Mouse (Mus musculus): Measurements from ENCODE around the gene Ttc25.
"Not testable (repeated sequence)": the region's sequence is repeated elsewhere in the genome, so short reads cannot be mapped to it uniquely, and the experiment has no call there.

The Ttc25 gene

DNA sequence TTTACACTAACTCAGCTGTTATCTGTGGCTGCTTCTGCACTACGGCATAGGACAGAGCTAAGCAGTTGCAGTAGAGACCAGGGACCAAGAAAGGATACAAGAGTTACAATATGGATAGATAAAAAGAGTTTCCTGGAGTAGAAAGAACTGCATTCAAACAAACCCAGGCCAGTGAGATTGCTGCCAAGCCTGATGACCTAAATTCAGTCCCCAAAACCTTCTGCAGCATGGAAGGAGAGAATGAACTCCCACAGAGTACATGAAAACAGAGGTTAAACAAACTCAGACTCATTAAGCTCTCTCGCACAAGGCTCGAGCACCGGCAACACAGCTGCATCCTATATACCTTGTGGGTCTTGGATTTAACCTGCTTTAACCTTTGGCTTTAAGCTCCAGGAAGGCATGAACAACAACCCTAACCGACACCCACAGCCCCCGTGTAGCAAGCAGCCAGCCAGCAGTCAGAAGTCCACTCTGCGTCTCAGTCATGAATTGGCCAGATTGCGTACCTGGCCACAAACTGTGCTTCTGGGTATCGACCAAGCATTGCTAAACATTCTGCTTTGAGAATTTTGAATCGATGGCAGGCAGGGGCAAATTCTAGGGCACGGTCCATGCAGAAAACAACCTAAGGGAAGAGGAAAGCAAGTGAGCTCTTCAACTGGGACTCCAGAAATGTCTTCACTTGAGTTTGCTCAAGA, 47.1 kb downstream of the Ttc25 start:
- in situ Hi-C loops (cut with MboI; ENCODE audit: unreplicated experiment in 2 of 2), result loop anchor here in 1 of 2 experiments (25.0 kb wide), 1 partner anchor 1655 kb away; the partner anchor contains the start of gene Rara

DNA sequence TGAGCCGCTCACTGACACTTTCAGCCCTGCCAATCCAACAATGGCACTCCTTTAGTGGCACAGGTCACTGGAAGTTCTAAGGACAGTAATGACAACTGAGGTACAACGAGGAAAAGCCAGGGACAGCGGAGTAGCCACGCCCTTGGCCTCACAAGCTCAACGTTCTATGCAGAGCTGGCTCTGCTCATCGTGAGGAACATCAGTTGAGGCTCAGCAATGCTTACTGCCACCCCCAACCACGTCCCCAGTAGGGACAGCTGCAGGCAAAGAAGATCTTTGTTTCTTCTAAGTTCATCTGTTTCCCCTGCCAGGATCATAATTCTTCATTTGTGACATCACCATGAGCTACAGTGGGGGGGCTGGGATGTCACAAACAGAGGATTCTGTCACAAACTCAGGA, 49.2 kb downstream of the Ttc25 start:
- in situ Hi-C loops (cut with MboI; ENCODE audit: unreplicated experiment in 2 of 2), result loop anchor here in 1 of 2 experiments (25.0 kb wide), 1 partner anchor 1657 kb away; the partner anchor contains the start of gene Rara

DNA sequence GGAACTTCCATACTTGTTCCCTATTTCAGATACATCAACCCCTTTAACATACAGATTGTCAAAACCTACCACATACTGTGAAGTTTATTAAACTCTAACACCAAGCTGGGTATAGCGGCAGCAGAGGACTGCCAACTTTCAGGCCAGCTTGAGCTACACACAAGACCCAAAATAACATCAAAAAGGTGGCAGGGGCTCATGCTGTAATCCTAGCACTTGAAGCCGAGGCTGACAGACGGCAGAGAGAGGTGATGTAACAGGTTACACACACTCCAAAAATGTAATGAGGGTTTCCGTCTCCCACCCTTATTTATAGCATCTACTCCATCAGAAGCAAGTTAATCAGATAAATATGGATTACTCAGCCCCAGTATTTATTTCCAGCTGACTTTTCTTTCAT, 50.1 kb downstream of the Ttc25 start:
- in situ Hi-C loops (cut with MboI; ENCODE audit: unreplicated experiment in 2 of 2), result loop anchor here in 1 of 2 experiments (25.0 kb wide), 1 partner anchor 1658 kb away; the partner anchor contains the start of gene Rara

DNA sequence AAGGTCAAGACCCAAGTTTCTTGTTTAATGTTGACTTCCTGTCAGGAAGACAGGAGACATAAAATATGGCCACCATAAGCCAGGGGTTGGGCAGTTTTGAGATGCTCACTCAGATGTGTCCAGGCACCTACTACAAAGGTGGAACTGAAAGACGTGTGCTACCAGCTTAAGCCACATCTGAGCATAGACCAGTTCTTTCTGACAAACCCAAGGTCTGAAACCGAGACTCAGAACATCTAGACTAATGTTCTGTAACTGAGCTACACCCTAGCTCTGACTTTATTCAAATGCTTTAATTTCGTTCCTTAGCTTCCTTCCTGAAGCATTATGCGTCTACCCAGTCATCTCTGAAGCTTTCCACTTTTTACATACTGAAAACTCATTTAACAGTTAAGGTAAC, 52.7 kb downstream of the Ttc25 start:
- in situ Hi-C loops (cut with MboI; ENCODE audit: unreplicated experiment in 2 of 2), result loop anchor here in 1 of 2 experiments (25.0 kb wide), 1 partner anchor 1661 kb away; the partner anchor contains the start of gene Rara

DNA sequence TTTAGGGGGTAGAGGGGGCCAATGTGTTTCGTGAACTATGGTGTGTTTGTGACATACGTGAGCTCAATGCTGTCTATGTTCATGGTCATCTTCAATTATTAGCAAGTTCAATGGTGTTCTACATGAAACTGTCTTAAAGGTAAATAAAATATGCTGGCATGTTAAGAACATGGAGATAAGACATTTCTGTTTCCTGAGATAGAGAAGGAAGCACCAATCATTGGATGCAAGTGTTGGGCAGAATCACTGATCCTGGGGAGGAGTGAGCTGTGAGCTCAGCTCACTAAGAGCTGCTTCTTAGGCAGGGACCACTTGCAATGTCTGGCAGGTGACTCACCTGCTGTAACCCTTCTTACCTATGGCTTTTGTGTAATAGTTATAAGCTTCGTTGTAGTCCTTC, 56.0 kb downstream of the Ttc25 start:
- in situ Hi-C loops (cut with MboI; ENCODE audit: unreplicated experiment in 2 of 2), result no loop called here

DNA sequence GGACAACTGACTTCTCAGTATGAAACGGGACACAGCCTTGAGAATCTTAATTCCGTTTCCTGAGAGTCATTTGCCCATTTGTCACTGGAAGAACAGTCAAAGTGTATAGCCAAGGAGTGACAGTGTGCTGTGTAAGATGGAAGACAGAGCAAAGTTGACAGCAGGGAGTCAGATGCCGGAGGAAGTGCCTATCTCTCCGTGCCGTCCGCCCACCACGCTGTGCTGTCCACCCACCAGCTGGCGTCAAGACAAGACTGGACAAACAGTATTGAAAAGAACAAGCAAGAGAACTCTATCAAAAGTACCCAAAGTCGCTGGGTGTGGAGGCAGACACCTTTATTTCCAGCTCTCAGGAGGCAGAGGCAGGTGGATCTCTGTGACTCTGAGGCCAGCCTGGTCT, 57.7 kb downstream of the Ttc25 start:
- in situ Hi-C loops (cut with MboI; ENCODE audit: unreplicated experiment in 2 of 2), result no loop called here

DNA sequence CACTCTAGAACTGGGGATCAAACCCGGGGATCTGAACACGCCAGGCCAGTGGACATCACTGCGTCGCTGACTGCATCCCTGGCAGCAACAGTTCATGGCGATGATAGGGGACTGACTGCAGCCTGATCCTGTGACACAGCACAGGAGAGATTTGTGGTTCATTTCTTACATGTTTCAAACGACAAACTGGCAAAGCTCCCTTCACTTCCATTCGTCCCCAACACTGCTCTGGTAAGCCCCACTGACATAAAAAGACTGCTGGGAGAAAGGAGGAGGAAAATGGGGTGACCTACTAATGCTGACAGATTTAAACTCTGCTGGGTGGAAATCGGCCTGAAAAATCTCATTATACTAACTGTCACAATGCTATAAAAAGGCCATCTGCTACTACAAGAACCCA, 58.4 kb downstream of the Ttc25 start:
- in situ Hi-C loops (cut with MboI; ENCODE audit: unreplicated experiment in 2 of 2), result no loop called here

DNA sequence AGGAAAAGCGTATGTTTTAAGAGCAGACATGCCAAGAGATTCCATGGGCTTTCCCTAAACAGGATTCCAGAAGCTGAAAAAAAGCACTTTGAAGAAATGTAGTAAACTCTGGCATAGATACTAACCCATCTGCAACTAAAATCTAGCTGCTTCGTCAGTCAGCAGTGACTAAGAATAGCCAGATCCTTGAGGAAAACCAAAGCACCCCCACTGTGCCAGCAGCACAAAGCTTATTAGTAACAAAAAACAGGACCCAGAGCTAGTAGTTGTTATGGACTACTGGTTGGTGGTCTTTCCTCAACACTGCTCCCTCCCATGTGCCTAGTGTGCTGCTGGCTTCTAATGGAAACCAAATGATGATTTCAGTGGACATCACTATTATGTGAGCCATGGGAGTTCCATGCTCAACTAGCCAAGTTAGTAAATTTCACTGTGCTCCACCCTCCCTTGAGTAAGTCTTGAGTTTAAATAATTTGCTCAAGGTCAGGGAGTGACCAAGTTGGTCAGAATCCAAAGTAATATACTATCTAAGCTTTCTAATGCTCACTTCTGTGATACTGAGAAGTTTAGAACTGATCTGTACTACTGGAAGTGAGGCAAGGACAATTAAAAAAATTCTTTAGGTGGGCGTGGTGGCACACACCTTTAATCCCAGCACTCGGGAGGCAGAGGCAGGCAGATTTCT, 59.1 kb downstream of the Ttc25 start:
- in situ Hi-C loops (cut with MboI; ENCODE audit: unreplicated experiment in 2 of 2), result no loop called here

DNA sequence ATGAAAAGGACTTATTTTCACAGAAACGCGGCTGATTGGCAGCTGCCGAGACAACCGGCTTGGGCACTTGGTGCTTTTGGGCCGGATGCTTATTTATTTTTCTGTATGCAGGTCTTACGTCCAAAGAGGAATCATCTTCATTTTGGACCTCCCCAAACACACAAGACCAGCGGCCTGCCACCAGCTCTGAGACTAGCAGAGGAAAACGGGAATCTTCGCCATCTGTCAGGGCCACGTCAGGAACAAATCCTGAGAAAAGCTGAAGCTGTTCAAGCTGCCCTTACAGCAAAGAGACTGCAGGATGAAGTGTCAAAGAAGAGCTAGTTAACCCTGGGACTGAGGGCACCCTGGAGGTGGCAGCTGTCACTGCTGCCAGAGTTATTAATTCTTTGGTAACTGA, 60.0 kb downstream of the Ttc25 start:
- in situ Hi-C loops (cut with MboI; ENCODE audit: unreplicated experiment in 2 of 2), result no loop called here

DNA sequence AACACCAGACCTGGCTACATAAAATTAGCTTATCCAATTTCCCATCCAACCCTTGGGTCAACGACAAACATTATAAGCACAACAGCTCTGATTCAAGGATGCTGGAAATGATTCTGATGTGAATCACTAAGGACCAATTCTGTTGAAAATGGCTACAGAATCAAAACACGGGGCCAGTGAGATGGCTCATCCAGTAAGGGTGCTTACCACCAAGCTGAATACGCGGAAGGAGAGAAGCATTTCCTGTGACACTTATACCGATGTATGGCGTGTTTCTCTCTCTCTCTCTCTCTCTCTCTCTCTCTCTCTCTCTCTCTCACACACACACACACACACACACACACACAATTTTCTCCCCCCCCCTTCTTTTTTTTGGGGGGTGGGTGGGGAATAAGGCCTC, 61.7 kb downstream of the Ttc25 start:
- in situ Hi-C loops (cut with MboI; ENCODE audit: unreplicated experiment in 2 of 2), result no loop called here

DNA sequence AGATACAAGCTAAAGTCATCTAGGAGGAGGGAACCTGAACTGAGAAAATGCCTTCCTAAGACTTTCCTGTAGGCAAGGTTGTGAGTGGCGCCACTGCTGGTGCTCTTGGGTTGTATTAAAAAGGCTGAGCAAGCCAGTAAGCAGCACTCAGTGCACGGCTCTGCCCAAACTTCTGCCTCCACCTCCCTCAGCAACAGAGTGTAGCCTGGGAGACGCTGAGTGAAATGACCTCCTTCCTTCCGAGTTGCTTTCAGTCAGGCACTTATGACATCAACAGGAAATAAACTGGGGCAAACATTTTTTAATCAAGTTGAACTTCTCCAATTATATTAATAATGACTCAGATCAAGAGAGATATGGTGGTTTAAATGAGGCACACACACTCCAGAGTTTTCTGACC, 63.4 kb downstream of the Ttc25 start:
- in situ Hi-C loops (cut with MboI; ENCODE audit: unreplicated experiment in 2 of 2), result no loop called here

DNA sequence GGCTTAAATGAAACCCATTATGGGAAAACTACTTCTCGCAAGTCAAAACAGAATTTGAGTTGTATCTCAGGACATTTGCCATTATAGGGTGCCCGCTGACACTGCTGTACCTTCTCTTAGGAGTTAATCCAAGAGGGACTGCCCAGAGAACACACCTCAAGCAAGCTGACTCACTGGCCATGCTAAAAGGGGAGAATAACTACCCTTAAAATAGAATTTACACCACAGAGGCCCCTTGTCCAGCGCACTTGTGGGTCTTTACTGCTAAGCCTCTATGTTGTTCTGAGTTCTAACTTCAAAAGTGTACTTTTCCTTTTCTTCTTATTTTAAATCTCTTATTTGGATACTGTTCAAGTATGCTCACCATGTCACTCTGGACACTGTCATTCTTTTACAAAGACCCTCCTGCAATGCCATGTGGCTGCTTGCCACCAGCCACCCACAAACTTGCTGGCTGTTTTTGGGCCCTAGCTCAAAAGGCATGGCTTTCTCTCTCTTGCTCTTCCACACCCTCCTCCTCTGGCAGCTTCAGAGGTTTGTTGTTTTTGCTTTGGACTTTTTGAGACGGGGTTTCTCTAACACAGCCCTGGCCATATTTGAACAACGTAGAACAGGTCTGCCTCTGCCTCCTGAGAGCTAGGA, 64.1 kb downstream of the Ttc25 start:
- in situ Hi-C loops (cut with MboI; ENCODE audit: unreplicated experiment in 2 of 2), result no loop called here

DNA sequence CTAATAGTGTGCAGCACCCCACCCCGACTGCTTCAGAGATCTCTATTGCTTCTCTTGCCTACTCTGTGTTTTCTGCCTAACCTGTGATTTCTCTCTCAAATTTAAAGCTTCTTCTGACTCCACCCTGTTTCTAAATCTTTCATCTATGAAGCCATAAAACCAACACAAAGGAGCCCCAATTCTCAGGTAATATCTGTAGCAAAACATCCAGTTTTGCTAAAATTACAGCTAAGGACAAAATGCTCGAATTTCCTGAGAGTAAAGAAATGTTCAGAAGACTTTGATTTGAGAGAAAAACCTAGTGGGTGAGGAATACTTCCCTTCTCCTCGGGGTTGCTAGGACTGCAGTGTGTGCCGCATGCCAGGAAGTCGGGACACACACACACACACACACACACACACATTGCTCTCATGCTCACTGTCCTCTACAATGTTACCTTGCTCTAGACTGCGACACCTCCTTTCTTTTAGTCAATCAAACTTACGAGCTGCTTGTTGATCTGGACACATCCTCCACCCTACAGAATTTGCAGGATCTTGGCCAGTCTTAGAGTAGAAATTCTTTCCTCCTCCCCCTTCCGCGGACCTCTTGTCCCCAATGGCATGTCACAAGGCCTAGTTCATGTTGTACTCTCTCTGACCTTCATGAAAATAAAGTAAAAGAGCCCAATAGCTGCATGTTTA, 64.7 kb downstream of the Ttc25 start:
- in situ Hi-C loops (cut with MboI; ENCODE audit: unreplicated experiment in 2 of 2), result no loop called here

DNA sequence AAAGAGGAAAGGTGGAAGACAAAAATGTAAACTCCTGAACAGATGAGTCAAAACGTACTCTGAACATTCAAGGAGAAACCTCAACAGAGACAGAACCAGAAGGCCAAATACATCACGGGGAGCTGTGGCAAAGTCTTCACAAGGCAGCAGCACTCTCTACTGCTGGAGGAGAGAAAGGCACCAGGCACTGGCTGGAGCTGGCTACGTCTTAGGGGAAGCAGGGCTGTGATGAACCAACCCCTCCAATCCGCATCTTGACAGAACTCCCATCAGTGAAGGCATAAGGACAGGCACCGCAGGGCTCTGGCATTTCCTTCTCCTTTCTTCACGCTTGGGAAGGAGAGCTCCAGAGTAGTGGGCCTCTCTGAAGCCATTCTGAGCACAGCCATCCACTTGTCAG, 66.2 kb downstream of the Ttc25 start:
- in situ Hi-C loops (cut with MboI; ENCODE audit: unreplicated experiment in 2 of 2), result no loop called here

DNA sequence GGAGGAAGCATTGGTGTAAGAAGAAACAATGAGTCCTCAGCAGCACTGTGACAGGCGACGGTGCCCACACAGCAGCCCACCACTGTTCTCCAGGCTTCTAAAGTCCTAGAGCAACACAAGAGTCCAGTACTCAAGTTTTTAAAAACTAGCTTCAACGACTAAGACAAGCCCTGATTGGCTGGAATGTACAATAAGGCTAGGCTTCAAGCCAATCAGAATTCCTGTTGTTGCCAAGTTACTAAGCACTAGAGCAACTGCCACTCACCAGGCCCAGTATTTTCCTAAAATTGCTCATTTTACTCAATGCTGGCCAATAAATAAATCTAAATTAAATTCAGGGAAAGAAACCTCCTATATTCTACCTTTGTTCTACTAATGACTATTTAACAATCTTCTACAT, 67.8 kb downstream of the Ttc25 start:
- in situ Hi-C loops (cut with MboI; ENCODE audit: unreplicated experiment in 2 of 2), result no loop called here

DNA sequence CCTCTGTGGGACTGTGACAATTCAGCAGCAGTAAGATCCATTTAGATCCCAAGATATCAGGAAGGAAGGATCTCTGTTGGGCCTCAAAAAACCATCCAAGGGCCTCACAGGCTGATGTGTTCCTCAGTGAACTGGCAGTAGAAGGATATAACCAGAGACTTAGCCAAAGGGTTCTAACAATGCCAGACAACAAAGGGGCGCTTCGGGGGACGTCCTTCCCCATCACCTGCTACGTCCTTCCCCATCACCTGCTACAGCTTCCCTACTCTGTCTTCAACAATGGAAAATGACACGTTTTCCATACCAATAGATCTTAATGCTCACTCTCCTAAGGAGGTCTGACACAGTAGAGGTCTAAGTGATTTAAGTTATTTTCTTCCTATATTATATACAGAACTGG, 70.9 kb downstream of the Ttc25 start:
- in situ Hi-C loops (cut with MboI; ENCODE audit: unreplicated experiment in 2 of 2), result no loop called here

DNA sequence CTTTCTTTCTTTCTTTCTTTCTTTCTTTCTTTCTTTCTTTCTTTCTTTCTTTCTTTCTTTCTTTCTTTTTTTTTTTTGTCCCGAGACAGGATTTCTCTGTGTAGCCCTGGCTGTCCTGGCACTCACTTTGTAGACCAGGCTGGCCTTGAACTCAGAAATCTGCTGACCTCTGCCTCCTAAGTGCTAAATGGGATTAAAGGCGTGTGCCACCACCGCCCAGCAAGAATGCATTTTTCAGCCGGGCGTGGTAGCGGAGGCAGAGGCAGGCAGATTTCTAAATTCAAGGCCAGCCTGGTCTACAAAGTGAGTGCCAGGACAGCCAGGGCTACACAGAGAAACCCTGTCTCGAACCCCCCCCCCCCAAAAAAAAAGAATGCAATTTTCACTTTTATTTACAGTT, 71.4 kb downstream of the Ttc25 start:
- in situ Hi-C loops (cut with MboI; ENCODE audit: unreplicated experiment in 2 of 2), result not testable (repeated sequence)

DNA sequence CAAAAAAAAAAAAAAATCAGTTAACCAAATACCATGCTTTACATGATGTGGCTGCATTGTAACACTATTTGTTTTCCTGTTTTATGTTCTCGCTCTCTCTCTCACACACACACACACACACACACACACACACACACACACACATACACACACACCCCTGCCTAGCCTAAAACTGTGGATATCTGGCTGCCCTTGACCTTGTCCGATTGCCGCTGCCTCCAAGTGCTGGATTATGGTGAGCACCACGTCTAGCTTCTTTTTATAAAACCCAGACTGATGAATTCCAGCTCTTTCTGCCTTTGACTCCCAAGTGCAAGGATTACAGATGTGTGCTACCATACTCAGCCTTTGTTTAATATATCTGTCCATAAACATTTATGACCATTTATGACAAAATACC, 72.1 kb downstream of the Ttc25 start:
- in situ Hi-C loops (cut with MboI; ENCODE audit: unreplicated experiment in 2 of 2), result no loop called here

DNA sequence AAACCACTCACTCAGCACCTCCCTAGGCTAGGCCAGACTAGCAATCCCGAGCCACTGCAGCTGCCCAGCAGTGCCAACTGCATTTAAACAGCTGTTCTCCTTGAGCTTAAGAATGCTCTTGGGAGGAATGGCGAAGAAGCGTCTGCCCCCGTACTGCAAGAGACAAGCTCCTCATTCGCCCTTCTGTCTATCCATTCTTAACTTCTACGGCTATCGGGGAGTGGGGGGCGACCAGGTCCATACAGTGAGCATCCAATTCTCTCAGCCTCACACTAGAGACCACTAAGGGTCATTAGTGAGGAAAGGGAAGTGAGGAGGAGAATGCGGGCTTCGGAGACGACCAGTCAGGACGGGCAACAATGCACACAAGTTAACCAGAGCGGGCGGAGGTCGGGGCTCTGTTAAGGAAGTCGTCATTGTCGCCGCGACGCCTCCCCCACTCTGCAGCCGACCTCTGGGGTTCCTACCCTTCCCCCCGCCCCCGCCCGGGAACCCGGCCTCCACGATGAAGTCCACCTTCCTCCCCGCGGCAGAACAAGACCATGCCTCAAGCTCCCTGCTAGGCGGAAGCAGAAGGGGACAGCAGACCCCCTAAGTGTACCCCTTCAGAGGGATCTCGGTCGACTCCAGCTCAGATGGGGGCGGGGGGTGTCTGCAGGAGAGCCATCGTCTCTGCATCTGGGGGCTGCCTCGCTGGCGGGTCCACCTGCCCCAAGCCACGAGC, 73.5 kb downstream of the Ttc25 start, which contains the start of gene Nkiras2:
Gene Nkiras2, plus strand, starts transcription at position 484 of the 724 bp plus-strand sequence.
- in situ Hi-C loops (cut with MboI; ENCODE audit: unreplicated experiment in 2 of 2), result no loop called here

DNA sequence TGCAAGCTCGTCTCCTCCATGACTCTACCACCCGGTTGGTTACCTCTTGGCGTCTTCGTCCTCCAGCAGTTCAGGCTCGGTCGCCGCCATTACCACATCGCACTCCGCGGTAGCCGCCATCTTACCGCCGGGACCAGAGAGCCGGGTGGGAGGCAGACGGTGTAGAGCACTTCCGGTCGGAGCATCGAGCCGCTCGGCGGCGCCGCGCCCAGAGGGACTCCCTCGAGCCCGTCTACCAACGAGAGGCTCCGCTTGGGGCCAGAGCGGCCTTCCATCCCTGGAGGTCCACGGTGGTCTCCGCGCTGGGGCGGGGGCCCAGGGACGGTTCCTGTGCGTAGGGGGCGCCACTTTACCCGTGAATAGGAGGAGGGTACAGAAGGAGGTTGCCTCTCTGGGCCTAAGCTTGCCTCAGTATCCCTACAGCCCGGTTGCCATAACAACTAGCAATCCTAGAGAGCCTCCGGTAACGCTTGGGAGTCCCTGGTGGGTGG, 74.1 kb downstream of the Ttc25 start:
- in situ Hi-C loops (cut with MboI; ENCODE audit: unreplicated experiment in 2 of 2), result no loop called here
